Mouse (Mus musculus): ENCODE data around the gene Lclat1.
A peak's percentile ranks its signal among the peaks of the same experiment; 100 is the strongest.
"Not testable (repeated sequence)": the region's sequence is repeated elsewhere in the genome, so short reads cannot be mapped to it uniquely, and the experiment has no call there.

Lclat1 gene

DNA sequence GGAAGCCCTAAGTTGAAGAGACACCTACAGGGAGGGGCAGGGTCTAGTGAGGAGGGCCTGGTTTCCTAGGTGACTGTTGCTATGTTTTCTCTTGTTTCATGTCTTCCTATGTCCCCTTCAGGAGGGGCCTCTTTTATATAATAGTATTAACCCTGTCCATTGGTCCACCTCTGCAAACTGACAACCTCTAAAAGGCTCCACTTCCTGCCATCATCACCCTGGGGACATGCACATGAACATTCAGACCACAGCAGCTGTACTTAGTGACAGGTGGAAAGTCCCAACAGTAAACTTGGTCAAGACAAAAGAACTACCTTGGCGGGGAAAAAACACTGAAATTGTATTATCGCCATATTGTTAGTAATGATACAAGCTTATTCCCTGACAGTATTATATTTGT is 139.1 kb downstream of the Lclat1 start:
- no peak for DNase-seq

DNA sequence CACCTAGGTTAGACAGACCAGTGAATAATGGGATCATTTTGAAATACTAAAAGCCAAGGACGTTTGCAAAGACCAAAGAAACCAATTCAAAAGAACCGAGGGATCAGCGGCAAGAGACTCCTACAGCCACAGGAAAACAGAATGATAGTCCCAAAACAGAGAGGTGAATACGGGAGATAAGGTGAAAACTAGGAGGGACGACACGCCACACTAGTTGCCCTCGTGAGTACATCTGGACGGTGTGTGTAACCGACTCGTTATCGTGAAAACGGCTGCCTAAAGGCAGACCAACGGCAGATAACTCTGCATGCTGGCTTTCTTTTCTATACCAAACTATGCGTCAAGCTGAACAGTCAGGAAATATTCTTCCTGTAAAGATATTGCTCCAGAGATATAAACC is 140.0 kb downstream of the Lclat1 start:
- no peak for DNase-seq

- no peak for DNase-seq
These were observed 142.8 kb downstream of the Lclat1 start for GRCm38 (mm10) chr17:73250488-73251141.

DNA sequence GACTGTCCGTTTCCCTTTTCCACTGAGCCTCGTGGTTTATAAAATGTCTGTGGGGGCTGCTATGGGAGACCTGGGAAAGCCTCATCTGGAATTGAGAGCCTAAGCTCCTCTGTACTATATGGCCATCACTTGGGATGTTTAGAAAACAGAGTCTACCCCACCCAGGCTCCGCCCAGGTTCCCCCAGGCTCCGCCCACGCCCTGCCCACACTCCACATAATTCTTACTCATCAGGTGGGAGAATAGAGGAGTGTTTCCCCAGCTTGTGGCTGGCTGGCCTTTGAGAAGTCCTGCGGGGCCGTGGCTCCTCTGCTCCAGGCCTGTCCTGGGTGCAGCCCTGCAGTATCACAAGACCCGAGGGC is 143.3 kb downstream of the Lclat1 start:
- DNase-seq, result no peak

GRCm38 (mm10) chr17:73251812-73252608 is 144.2 kb downstream of the Lclat1 start:
- no peak for DNase-seq

- DNase-seq, result no peak
These were observed 145.6 kb downstream of the Lclat1 start for GRCm38 (mm10) chr17:73253291-73253969.

DNA sequence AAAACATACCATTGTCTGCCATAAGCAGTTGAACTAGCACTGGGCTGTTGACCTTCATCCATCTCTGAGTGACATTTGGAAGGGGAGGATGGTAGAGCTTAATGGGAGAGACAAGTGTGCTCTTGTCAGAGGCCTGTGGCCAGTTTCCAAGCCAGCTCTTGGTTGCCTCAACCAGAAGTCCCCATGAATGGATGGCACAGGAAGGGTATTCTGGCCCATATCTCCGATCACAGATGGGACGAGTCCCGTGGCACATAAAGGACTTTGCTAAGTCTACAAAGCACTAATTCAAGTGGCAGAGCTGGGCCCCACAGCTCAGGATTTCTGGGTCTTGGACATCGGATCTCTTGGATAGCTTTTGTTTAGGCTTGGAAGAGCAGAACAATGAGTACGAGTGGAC is 148.0 kb downstream of the Lclat1 start:
- no peak for DNase-seq

DNA sequence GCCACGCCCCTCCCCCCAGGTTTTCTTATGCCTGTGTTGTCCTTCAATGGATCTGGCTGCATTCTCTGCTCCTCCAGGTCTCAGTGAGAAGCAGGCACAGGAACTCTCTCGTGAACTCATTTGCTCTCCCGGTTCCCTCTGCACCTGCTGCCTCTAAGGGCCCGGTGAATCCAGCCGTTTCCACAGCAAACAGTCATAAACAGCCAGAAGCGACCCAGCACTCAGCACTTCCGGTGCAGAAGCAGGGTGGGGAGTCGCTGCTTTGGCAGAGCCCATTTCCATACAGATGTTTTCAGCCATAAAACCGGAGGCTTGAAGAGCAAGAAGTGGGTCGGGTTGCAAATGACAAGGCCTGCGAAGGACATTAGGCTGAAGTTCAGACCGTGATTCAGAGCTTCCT is 150.8 kb downstream of the Lclat1 start:
- DNase-seq, result no peak

- not testable (repeated sequence) for DNase-seq
These were observed 151.5 kb downstream of the Lclat1 start for GRCm38 (mm10) chr17:73259258-73259657.

DNA sequence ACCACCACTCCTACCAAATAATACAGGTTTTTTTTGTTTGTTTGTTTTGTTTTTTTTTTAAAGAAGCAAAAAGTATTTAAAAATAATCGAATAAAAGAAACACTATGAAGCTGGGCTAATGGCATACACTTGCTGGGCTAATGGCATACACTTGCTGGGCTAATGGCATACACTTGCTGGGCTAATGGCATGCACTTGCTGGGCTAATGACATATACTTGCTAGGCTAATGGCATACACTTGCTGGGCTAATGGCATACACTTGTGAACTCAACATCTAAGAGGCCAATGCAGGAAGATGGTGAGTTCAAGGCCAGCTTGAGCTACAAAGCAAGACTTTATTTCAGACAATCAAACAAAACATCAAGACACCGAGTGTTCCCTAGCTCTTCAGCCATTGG is 154.8 kb downstream of the Lclat1 start:
- DNase-seq, result no peak

DNA sequence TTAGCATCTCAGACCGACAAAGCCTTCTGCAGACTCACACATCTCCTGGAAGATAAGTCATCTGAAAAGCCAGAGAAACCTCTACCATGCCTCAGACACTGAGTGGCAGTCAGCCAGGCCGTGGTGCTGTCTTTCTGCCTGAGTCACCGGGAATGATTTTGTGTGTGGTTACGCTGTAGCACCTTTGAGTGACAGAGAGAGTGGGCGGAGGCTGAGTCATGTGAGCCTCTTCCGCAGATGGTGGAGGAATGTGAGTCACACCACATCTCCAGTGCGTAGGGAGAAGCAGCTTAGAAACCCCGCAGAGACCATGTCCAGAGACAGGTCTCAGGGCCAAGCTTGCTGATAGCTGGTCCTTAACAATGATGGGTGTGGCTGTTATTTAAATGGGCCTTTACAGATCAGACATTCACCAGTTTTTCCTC is 155.3 kb downstream of the Lclat1 start:
- DNase-seq, result no peak

DNA sequence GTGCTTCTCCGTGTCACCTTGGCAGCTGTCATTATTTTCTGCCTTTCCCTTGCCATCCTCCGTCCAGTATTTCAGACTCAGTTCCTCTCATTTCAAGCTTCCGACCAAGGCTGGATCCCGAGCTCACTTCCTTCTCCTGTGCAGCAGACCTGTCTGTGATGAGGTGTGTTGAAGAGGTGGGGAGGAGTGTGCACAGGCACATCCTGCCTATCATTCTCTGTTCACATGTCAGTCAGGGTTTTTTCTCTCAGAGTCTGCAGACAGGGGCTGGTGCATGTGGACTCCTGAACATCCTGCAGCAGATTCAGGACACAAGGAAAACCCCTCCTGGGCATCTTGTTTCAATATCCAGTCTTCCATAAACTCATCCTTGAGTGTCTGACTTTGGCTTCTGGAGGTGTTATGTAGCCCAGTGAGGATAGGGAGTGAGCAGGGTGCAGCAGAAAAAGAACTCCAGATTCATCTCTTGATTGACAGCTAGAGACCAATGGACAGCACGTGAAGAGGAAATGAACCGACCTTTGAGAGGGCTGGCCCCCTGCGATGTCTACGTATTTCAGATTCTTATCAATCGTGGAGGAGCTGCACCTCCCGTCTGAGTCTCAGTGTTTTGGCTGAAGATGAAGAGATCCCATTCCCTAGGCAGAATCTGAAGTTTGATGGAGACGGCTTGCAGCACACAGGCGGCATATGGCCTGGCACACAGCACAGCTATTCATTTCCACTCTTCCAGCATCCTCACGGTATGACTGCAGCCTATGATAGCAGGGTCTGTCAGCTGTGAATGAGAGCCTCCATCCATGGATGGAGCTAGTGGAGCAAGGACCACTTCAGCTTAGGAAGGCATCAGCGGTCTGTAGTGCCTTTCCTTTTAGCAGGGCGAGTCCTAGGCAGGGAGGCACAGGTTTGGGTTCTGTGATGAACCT is 163.3 kb downstream of the Lclat1 start:
- DNase-seq, result no peak

DNA sequence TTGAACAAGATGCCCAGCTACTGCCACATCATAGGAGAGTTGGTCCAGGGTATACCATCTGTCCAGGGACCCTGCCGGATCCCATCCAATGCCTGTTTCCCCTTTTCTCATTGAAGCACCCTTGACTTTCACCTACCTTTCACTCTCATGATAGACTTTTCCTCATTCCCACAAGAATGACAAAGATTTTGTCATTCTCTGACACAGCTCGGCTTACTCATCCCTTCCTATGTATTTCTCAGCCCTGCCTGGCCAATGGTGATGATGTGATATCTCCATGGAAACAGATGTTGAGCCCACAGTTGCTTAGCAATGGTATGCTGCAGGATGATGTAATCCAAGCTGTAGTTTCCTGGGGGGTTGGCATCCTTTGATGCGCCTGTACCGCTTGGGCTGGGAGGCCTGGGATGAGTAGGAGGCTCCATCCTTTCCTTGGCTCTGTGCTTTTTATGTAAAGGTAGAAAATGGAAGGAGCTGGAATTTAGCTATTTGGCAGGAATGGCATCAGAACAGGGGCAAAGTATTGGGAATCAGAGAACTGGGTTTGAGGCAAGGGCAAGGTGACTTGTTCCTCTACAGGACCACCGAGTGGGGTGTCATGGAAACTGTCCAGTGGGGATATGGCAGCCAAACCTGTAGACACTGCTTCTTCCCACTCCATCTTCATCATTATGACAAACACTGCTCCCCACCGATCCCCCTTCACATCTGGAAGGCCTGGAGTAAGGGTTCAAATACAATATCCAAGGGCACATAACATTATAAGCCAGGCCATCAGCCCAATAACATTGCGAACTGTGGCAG is 164.2 kb downstream of the Lclat1 start:
- no peak for DNase-seq

DNA sequence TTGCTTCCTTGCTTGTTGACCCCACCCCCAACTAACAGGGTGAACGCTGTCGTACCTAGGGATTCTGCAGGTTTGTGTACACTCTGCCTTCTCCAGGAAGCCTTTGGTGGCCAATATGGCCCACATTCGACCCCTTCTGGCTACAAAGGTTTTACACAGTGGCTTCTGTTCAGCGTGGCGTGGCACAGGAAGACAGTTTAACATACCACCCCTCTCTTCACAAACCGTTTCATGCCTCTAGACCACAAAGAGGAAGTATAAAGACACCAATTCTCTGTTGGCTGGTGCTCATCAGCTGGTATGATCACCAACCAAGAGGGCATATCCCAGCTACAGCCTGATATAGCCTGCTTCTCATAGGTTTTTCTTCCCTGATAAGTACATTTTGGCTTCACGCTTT is 166.0 kb downstream of the Lclat1 start:
- no peak for DNase-seq

- DNase-seq, result no peak
These were observed 167.3 kb downstream of the Lclat1 start for GRCm38 (mm10) chr17:73275066-73275465.

DNA sequence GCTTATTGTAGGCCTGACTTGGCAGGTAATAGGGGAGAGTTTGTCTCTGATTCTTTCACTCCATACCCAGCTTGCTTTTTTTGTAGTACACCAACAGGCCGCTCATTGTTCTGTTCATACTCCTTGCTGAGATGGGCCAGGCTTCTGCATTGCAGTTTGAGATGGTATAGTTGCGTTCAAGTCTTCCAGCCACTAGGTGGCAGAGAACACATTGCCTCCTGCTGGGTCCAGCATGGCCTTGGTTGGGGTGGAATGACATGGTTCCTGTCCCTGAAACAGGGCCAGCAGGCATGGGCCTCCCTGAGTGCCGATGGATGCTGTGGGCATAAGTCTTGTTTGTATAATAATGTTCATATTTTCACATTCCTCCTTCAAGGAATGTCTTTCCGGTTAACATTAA is 170.0 kb downstream of the Lclat1 start:
- no peak for DNase-seq

DNA sequence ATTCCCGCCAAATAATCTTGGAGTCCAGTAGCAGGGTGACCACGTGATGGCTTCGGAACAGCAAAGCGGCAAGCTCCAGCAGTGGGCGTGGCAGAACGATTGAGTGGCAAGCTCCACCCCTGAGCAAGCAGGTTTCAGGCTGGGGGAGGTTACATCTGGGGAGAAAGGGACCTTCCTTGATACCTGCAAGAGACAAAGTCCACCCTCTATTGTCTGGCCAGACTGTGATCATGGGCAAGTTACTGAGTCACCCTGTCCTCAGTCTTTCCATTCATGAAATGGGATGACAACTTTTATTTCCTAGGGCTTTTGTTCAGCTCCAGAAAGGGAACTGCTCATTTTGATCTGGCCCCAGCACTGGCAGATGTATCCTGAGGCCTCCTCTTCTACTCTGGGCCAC is 174.9 kb downstream of the Lclat1 start:
- not testable (repeated sequence) for DNase-seq

DNA sequence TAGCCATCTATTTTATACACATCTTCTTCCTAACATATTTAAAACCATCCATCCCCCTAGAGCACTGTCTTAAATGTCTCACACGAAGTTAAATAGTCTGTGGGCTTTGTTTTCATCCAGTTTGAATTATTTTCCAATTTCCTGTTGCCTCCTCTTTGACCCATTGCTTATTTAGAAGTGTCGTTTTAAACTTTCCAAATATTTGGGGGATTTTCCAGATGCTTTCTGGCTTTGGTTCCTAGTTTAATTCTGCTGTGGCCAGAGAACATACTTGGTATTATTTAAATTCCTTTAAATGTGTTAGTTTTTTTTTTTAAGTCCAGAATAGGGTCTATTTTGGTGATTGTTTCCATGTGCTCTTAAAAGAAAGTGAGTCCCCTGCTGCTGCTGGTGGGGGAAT is 176.5 kb downstream of the Lclat1 start:
- peak; percentile 25 for DNase-seq

Measured in lung, postnatal 10 days (tissue).